9 mouse cellular contexts compared by ENCODE assay signal in the genomic region with DNA sequence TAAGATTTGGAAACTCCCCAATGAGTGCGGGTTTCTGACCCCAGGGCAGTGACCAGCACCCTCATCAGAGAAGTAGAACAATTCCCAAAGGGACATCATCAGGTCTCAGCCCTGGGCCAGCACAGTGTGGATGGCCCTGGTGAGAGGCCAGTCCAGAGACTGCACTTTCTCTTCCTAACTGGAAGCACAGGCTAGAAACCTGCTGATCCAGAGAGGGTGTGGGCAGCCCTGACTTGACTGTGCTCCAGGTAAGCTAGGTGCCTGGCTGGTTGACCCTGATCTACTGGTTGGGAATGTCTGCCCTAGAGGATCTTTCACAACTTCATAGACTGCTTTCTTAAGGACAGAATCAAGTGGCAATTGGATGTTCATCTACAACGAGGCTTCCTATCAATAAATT.
A peak's percentile ranks its signal among the peaks of the same experiment; 100 is the strongest.
DNase-seq lines count a peak whose midpoint lies in the region; ATAC-seq and TF ChIP-seq lines count a peak whose summit lies in the region.
"Had no signal": no experiment of that assay in that cellular context is flagged by ENCODE, and none has a peak within 500 bp of the region (broad histone marks: within the 10 kb centered on the region; RNA-seq: fewer than 3 reads in every experiment).

No protein-coding gene starts in this region.

- DNase-seq in heart, postnatal 36 days = no peak
- peak; percentile 26 for DNase-seq in lung, postnatal 36 days
- DNase-seq in lung, postnatal 25 days (ENCODE audit: low spot score) = no peak
- peak; percentile 98 for DNase-seq in gonadal fat pad, adult 2 months (ENCODE audit: low read depth)
- DNase-seq in naive thymus-derived CD4-positive, alpha-beta T cell, adult 2 months (ENCODE audit: low read depth) = peak; percentile 10
- DNase-seq in left cerebral cortex, adult 2 months (ENCODE audit: extremely low spot score in 1 of 2, low spot score in 2 of 2) = no peak
- no peak for DNase-seq in spleen, postnatal 4 days (ENCODE audit: low spot score in 2 of 2)

- H3K36me3 ChIP-seq in heart, embryonic 15.5 days = no peaks in the 10 kb centered on the region

- H3K9me3 ChIP-seq in heart, embryonic 15.5 days (replicated peaks) = no peaks in the 10 kb centered on the region

- H3K27me3 ChIP-seq in heart, embryonic 15.5 days = no peaks in the 10 kb centered on the region; the same call in 1 of the 2 replicates

- TF ChIP-seq CTCF in left cerebral cortex, adult 2 months (IDR thresholded peaks at IDR 0.05) = no peak

- 0 out of 2 replicates have a peak, but pooled peaks have one; percentile 31 for ATAC-seq in heart, embryonic 15.5 days (replicated peaks; ENCODE audit: insufficient number of reproducible peaks, insufficient read depth, low FRiP score, low read depth)

- intact Hi-C loops in heart, postnatal 36 days (cut with DNase I) = loop anchor here (1.0 to 5.0 kb wide), 5 partner anchors 259 to 716 kb away; no protein-coding TSS in a partner anchor
- intact Hi-C loops in left cerebral cortex, adult 2 months (cut with DNase I) = loop anchor here (2.0 to 5.0 kb wide), 6 partner anchors 67 to 664 kb away; no protein-coding TSS in a partner anchor

- WGBS in heart, embryonic 15.5 days = 84% methylated on average over 2 of the region's 2 CpGs

- no peak overlapping the region for H3K4me2 ChIP-seq in heart, embryonic 15.5 days

- no peak overlapping the region for H3K27ac ChIP-seq in heart, embryonic 15.5 days
- no peak overlapping the region for H3K27ac ChIP-seq in left cerebral cortex, adult 2 months

- H3K4me3 ChIP-seq in heart, embryonic 15.5 days = no peak overlapping the region
- no peak overlapping the region for H3K4me3 ChIP-seq in left cerebral cortex, adult 2 months

- peaks cover 13% of the 10 kb centered on the region; the same call in 1 of the 2 replicates for H3K4me1 ChIP-seq in heart, embryonic 15.5 days (replicated peaks)

- no peak overlapping the region for H3K9ac ChIP-seq in heart, embryonic 15.5 days
- H3K9ac ChIP-seq: lung, embryonic 14.5 days had no signal

Comparison
In these comparisons a context has a peak if more than half of its experiments do, and no peak if none do; other contexts are left out.
1. DNase-seq: peak in lung, postnatal 36 days (single experiment), gonadal fat pad, adult 2 months (single experiment) and naive thymus-derived CD4-positive, alpha-beta T cell, adult 2 months (single experiment); none in heart, postnatal 36 days (0 of 2), lung, postnatal 25 days (single experiment), left cerebral cortex, adult 2 months (0 of 2) and spleen, postnatal 4 days (0 of 2).